Mouse (Mus musculus) thymus, postnatal 10 days (tissue): ENCODE measurements around the gene Gm28372.
"Not testable (repeated sequence)": the region's sequence is repeated elsewhere in the genome, so short reads cannot be mapped to it uniquely, and the experiment has no call there.

Source experiments
- DNase-seq, 2 experiments: peaks; one replicate each; pipeline ENCODE4 v3.0.0; 2021; ENCODE audit warnings: low spot score in 2 of 2

Gm28372 gene

GRCm38 (mm10) chr2:130404939-130405338, at the start of gene Gm28372, which contains the start of gene 1700020A23Rik:
Gene Gm28372, plus strand, starts transcription at chr2:130405239.
Gene 1700020A23Rik, plus strand, starts transcription at chr2:130405259.
- no peak for DNase-seq

- DNase-seq = no peak
Measured at GRCm38 (mm10) chr2:130357551-130357950, 47.5 kb upstream of the Gm28372 start.

GRCm38 (mm10) chr2:130358852-130359251, 46.2 kb upstream of the Gm28372 start:
- DNase-seq = no peak

- peak in 1 of 2 experiments; percentile 22 for DNase-seq
Measured at GRCm38 (mm10) chr2:130362511-130363026, 42.5 kb upstream of the Gm28372 start.

GRCm38 (mm10) chr2:130365211-130366094, 39.6 kb upstream of the Gm28372 start:
- peak; percentile 22 to 34 for DNase-seq

- DNase-seq = no peak
Measured at GRCm38 (mm10) chr2:130367386-130367785, 37.7 kb upstream of the Gm28372 start.

GRCm38 (mm10) chr2:130373026-130373425, 32.0 kb upstream of the Gm28372 start:
- DNase-seq = not testable (repeated sequence)

- no peak for DNase-seq
Measured at GRCm38 (mm10) chr2:130374951-130375350, 30.1 kb upstream of the Gm28372 start.

GRCm38 (mm10) chr2:130383205-130383604, 21.8 kb upstream of the Gm28372 start:
- no peak for DNase-seq

GRCm38 (mm10) chr2:130383895-130384294, 21.1 kb upstream of the Gm28372 start:
- DNase-seq = peak; percentile 25 to 38

GRCm38 (mm10) chr2:130386212-130386611, 18.8 kb upstream of the Gm28372 start:
- DNase-seq = no peak

GRCm38 (mm10) chr2:130388796-130389195, 16.2 kb upstream of the Gm28372 start:
- DNase-seq = peak in 1 of 2 experiments; percentile 27

- DNase-seq = peak; percentile 74 to 83
Measured at GRCm38 (mm10) chr2:130390993-130391625, 13.9 kb upstream of the Gm28372 start.

- DNase-seq = no peak
Measured at GRCm38 (mm10) chr2:130392836-130393235, 12.2 kb upstream of the Gm28372 start.

- DNase-seq = no peak
Measured at GRCm38 (mm10) chr2:130395696-130396095, 9.3 kb upstream of the Gm28372 start.

GRCm38 (mm10) chr2:130397186-130397985, 7.7 kb upstream of the Gm28372 start, which contains the start of gene Cpxm1:
Gene Cpxm1, minus strand, starts transcription at chr2:130397574.
- DNase-seq = peak in 1 of 2 experiments; percentile 11

- peak in 1 of 2 experiments; percentile 11 for DNase-seq
Measured at GRCm38 (mm10) chr2:130398091-130398490, 6.9 kb upstream of the Gm28372 start.

GRCm38 (mm10) chr2:130400046-130400445, 5.0 kb upstream of the Gm28372 start:
- no peak for DNase-seq

- DNase-seq = no peak
Measured at GRCm38 (mm10) chr2:130401891-130402290, 3.1 kb upstream of the Gm28372 start.

- DNase-seq = no peak
Measured at GRCm38 (mm10) chr2:130406178-130406577, 1.1 kb downstream of the Gm28372 start, which contains the start of gene Tmem239. Gene Tmem239, plus strand, starts transcription at chr2:130406478.

GRCm38 (mm10) chr2:130408194-130408593, 3.2 kb downstream of the Gm28372 start:
- no peak for DNase-seq
